Mouse (Mus musculus) Patski (cell line): Measurements from ENCODE around the gene Tubg1. TPM values are rescaled to one million over a fixed set of nuclear protein-coding genes. Genes with fewer than 3 reads are reported as not detected.

Source experiments
- ATAC-seq: fragments of 100-300 bp; one replicate; pipeline ENCODE4 v1.8.0; 2021
- CTCF ChIA-PET: fragments of 350-600 bp; sonication (Branson Sonifier 250); formaldehyde crosslinking; loops from one replicate; lab custom pipeline; 2022; ENCODE audit warnings: inconsistent platforms; lab: Charles Lee
- POLR2A ChIA-PET: fragments of 350-600 bp; sonication (Branson Sonifier 250); formaldehyde crosslinking; loops from one replicate; lab custom pipeline; 2022; ENCODE audit warnings: antibody characterized with exemption, inconsistent platforms; lab: Charles Lee
- DNase-seq: peaks from one replicate; pipeline ENCODE4 v3.0.0-alpha.2; 2011; ENCODE audit warnings: low read depth, low spot score
- H3K27me3 ChIP-seq: fragments of 371-371 bp; one replicate; pipeline ENCODE4 v1.5.1; 2021
- CTCF ChIP-seq: fragments of 100-300 bp; IDR thresholded peaks from one replicate; pipeline ENCODE4 v1.5.1; 2021
- in situ Hi-C: fragments of 300-500 bp; cut with MboI; formaldehyde crosslinking; loops from 3 replicates; pipeline ENCODE4 v1.11.1; 2018; ENCODE audit warnings: low pct_unique_long_range_greater_than_20kb, mixed read lengths
- polyA plus RNA-seq: library from polyadenylated mRNA; unstranded; gene quantifications from one replicate; pipeline ENCODE4 v1.2.3, GENCODE M21; 2021

The Tubg1 gene
- polyA plus RNA-seq, 1 experiment from 2014 or later, result 70.2 TPM

- no peak for TF ChIP-seq CTCF
- ChIA-PET CTCF (interaction anchor here (1.6 kb wide), 1 partner anchor 44 kb away, joined by 3 read pairs; no protein-coding TSS in a partner anchor), POLR2A (no interaction called here)
- H3K27me3 ChIP-seq, result no peaks in the 10 kb centered on the region
- in situ Hi-C loops, result no loop called here
- ATAC-seq, result no peak
- DNase-seq, result no peak
These were observed 42.6 kb downstream of the Tubg1 start for GRCm38 (mm10) chr11:101162301-101162700.

- no peaks in the 10 kb centered on the region for H3K27me3 ChIP-seq
- ATAC-seq, result no peak
- DNase-seq, result no peak
- ChIA-PET POLR2A (no interaction called here), CTCF (interaction anchor here (0.6 to 1.6 kb wide), 3 partner anchors 10 to 175 kb away, joined by 3 to 5 read pairs (median 3); no protein-coding TSS in a partner anchor)
- TF ChIP-seq CTCF, result no peak
- in situ Hi-C loops, result no loop called here
These were observed 43.0 kb downstream of the Tubg1 start for GRCm38 (mm10) chr11:101162772-101163171.

DNA sequence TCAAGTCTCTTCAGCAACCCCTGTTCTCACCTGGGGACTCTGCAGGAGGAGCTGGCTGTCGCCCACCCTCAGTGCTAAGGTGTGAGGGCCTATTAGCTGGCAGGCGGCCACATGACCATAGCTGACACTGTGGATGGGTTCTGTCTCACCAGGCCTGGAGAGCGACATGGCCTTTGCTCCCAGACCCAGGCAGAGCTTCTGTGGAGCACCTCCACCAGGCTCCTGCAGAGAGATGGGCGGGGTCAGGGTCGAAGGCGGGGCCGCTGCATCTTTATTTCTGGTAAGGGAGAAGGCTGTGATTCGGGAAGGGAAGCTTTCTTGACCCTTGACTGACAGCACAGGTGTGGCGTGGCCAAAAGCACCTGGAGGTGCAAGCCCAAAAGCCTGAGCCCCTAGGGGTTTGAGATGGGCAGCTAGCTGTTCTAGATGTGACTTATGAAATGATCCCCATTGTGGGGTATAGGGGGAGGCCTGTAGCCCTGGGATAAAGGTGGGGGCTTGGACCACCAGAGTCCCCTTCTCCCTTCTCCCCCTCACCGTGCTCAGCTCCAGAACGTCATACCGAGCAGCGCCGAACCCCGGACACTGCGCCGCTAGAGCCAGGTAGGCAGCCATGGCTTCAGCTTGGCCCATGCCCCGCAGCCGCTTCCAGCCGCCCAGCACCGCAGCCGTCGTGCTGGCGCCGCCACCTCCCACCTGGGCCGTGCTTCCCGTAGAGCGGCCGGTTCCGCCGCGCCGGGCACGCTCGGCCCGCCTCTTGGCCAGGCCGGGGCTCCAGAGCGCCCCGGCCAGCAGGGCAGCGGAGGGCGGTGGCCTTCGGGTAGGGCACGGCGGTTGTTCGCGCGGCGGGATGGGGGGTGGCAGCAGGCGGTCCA is 44.0 kb downstream of the Tubg1 start:
- no peaks in the 10 kb centered on the region for H3K27me3 ChIP-seq
- CTCF ChIA-PET, result interaction anchor here (0.6 to 1.2 kb wide), 3 partner anchors 11 to 176 kb away, joined by 3 to 5 read pairs (median 3); no protein-coding TSS in a partner anchor
- in situ Hi-C loops, result no loop called here
- DNase-seq, result no peak
- POLR2A ChIA-PET, result interaction anchor here (0.9 kb wide), 1 partner anchor 68 kb away, joined by 3 read pairs; the partner anchor contains the start of gene Psmc3ip
- no peak for ATAC-seq
- no peak for TF ChIP-seq CTCF

GRCm38 (mm10) chr11:101164351-101164665 is 44.6 kb downstream of the Tubg1 start:
- H3K27me3 ChIP-seq, result no peaks in the 10 kb centered on the region
- ChIA-PET CTCF (no interaction called here), POLR2A (interaction anchor here (0.9 kb wide), 1 partner anchor 69 kb away, joined by 3 read pairs; the partner anchor contains the start of gene Psmc3ip)
- DNase-seq, result no peak
- in situ Hi-C loops, result no loop called here
- TF ChIP-seq CTCF, result no peak
- ATAC-seq, result no peak

DNA sequence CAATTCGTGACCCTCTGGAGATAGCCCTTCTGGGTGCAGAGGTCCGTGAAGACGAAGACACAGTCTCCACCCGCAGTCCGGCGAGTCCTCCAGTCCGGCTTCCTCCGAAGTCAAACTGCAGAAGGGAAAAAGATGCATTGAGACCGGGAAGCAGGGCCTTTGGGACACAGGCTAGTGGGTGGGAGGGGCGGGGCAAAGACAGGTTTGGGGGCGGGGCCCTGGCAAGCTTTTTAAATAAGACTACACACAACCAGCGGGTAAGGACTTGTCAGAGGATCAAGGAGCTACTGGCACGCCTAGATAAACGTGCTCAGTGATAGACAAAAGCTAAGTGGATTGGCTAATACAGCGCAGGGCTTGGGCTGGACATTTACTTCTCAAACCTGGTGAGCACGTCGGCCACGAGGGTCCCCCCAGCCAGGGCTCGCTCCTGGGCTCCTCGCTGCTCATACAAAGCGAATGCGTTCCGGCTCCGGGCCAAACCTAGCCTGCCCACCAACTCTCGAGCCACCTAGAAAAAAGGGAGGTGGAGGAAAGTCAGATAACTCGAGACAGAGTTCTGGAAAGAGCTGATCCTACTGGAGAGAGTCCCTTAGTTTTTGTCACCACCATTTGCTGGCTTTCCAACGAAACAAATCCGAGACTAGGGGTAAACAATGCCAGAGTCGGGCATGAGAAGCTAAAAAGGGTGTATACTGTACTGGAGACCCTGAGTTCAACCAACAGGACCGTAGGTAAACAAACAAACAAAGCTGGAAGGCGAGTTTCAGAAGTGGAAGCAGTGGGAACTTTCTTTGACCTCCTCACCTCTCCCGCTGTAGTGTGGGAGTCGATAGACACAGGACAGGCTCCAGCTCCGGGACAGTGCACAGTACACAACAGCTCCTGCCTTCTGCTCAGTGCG is 45.2 kb downstream of the Tubg1 start:
- H3K27me3 ChIP-seq, result no peaks in the 10 kb centered on the region
- DNase-seq (no peak), ATAC-seq (no peak)
- no peak for TF ChIP-seq CTCF
- in situ Hi-C loops, result no loop called here
- CTCF ChIA-PET, result no interaction called here
- POLR2A ChIA-PET, result no interaction called here

DNA sequence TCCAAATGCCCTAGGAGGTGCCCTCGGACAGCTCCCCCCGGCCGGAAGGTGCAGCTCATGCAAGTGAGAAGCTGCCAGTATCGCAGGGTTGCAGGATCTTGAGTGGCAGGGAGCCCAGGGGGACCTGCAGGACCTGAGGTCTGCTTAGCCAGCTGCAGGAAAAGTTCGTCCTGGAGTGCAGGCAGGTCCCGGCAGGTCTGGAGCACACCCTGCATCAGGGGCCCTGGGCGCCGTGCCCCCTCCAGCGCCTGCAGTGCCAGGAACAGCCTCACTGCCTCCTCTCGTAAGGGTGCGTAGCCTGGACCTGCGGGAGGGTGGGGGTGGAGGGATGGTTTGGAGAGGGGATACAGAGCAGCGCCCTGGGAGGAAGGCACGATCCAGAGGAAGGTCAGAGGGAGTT is 46.6 kb downstream of the Tubg1 start:
- no peaks in the 10 kb centered on the region for H3K27me3 ChIP-seq
- ChIA-PET CTCF (no interaction called here), POLR2A (interaction anchor here (5.7 kb wide), 1 partner anchor 25 kb away, joined by 31 read pairs; no protein-coding TSS in a partner anchor)
- no peak for TF ChIP-seq CTCF
- no peak for ATAC-seq
- in situ Hi-C loops, result no loop called here
- DNase-seq, result no peak

GRCm38 (mm10) chr11:101167211-101167962 is 47.6 kb downstream of the Tubg1 start:
- TF ChIP-seq CTCF, result no peak
- ChIA-PET CTCF (no interaction called here), POLR2A (interaction anchor here (5.7 kb wide), 1 partner anchor 26 kb away, joined by 31 read pairs; no protein-coding TSS in a partner anchor)
- no peak for DNase-seq
- in situ Hi-C loops, result no loop called here
- ATAC-seq, result no peak
- H3K27me3 ChIP-seq, result no peaks in the 10 kb centered on the region

GRCm38 (mm10) chr11:101167963-101168300 is 48.2 kb downstream of the Tubg1 start:
- H3K27me3 ChIP-seq, result no peaks in the 10 kb centered on the region
- ChIA-PET POLR2A (interaction anchor here (5.7 kb wide), 1 partner anchor 27 kb away, joined by 31 read pairs; no protein-coding TSS in a partner anchor), CTCF (no interaction called here)
- ATAC-seq (no peak), DNase-seq (no peak)
- in situ Hi-C loops, result no loop called here
- no peak for TF ChIP-seq CTCF

DNA sequence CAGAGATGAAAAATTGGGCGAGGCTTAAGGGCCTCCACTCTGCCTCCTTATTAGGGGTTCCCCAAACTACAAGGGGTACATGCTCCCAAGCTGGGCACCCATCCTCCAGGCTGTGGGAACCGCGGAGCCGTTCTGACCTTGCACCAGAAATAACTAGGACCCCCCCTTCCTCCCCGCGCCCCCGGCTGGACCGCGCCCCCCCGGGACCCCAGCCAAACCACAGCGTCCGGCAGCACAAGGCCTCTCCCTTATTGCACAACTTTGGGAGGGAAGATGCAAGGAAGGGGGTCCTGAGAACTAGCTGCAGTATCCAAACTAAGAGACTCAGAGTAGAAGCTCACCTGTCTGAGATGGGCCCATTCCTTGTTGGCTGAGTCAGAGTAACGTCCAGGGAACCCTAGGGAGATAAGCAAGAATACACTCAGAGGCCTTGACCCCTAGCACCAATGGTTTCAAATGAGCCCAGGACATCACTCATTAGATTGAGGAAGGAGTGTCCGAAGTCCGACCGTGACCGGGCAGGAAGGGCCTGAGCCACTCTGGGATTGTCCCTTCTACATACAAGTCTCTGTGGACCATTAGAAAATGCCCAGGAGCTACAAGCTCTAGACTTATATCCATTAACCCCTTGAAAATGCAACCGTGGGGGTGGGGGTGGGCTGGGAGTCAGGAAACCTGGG is 48.7 kb downstream of the Tubg1 start:
- in situ Hi-C loops, result no loop called here
- DNase-seq (no peak), ATAC-seq (no peak)
- no peaks in the 10 kb centered on the region for H3K27me3 ChIP-seq
- TF ChIP-seq CTCF, result no peak
- POLR2A ChIA-PET, result interaction anchor here (1.2 to 5.7 kb wide), 2 partner anchors 27 to 50 kb away, joined by 4 to 31 read pairs; no protein-coding TSS in a partner anchor
- CTCF ChIA-PET, result no interaction called here
